Comparison of ENCODE assay signal across 8 mouse cellular contexts in genomic region chr16:35983517-35984101, GRCm38 (mm10). TPM values are rescaled to one million over a fixed set of nuclear protein-coding genes. Genes with fewer than 3 reads are reported as not detected.
DNase-seq lines count a peak whose midpoint lies in the region; ATAC-seq lines count a peak whose summit lies in the region.

No protein-coding gene starts in this region.

- H3K9me3 ChIP-seq in neural tube, embryonic 11.5 days (ENCODE audit: control insufficient read depth, low read length), result no peaks in the 10 kb centered on the region
- no peaks in the 10 kb centered on the region for H3K9me3 ChIP-seq in intestine, embryonic 14.5 days (ENCODE audit: control insufficient read depth, low read length)

- intact Hi-C loops in left cerebral cortex, postnatal 25 days (cut with DNase I), result loop anchor here (2.0 kb wide), 2 partner anchors 57 to 87 kb away; partner anchors contain the start of genes Ccdc58, Fam162a and Wdr5b

- H3K4me3 ChIP-seq in neural tube, embryonic 11.5 days (ENCODE audit: low read depth, low read length), result peak overlapping the region; percentile 61
- peak overlapping the region; percentile 77 for H3K4me3 ChIP-seq in intestine, embryonic 14.5 days (ENCODE audit: low read depth, low read length)

- H3K27me3 ChIP-seq in neural tube, embryonic 11.5 days (ENCODE audit: control insufficient read depth, insufficient read depth, low read length), result no peaks in the 10 kb centered on the region
- H3K27me3 ChIP-seq in intestine, embryonic 14.5 days (replicated peaks; ENCODE audit: control insufficient read depth, insufficient read depth, low read length), result no peaks in the 10 kb centered on the region

- peak overlapping the region; percentile 95 for H3K27ac ChIP-seq in neural tube, embryonic 11.5 days (ENCODE audit: low read depth, low read length)
- H3K27ac ChIP-seq in intestine, embryonic 14.5 days (ENCODE audit: low read depth), result peak overlapping the region; percentile 99

- no peaks in the 10 kb centered on the region for H3K4me1 ChIP-seq in neural tube, embryonic 11.5 days (ENCODE audit: control insufficient read depth, insufficient read depth, low read length)
- H3K4me1 ChIP-seq in intestine, embryonic 14.5 days (replicated peaks; ENCODE audit: control insufficient read depth, insufficient read depth, low read length), result peaks cover 3% of the 10 kb centered on the region; the same call in 1 of the 2 replicates

- under 1% methylated on average over 33 of the region's 86 CpGs for WGBS in neural tube, embryonic 11.5 days
- WGBS in intestine, embryonic 14.5 days, result 0% methylated on average over 67 of the region's 86 CpGs

- H3K36me3 ChIP-seq in neural tube, embryonic 11.5 days (ENCODE audit: control insufficient read depth, insufficient read depth, low read length), result no peaks in the 10 kb centered on the region
- no peaks in the 10 kb centered on the region for H3K36me3 ChIP-seq in intestine, embryonic 14.5 days (ENCODE audit: control insufficient read depth, insufficient read depth, low read length)

- DNase-seq in neural tube, embryonic 11.5 days (ENCODE audit: low spot score), result peak; percentile 66
- DNase-seq in neural tube, embryonic 10.5 days (ENCODE audit: extremely low spot score, low spot score), result no peak
- peak; percentile 64 for DNase-seq in embryo, embryonic 10 days (ENCODE audit: low spot score)
- DNase-seq in gastrocnemius, postnatal 10 days, result peak; percentile 69
- DNase-seq in intestine, embryonic 14.5 days (ENCODE audit: low spot score), result no peak
- DNase-seq in left cerebral cortex, postnatal 25 days (ENCODE audit: low spot score in 2 of 2), result peak; percentile 69 to 89
- DNase-seq in right cerebral cortex, postnatal 4 days, result peak; percentile 70

- ATAC-seq in neural tube, embryonic 11.5 days (ENCODE audit: insufficient read depth, low FRiP score, low TSS enrichment), result peak; percentile 83
- ATAC-seq in intestine, embryonic 14.5 days (replicated peaks; ENCODE audit: low FRiP score, low TSS enrichment, low read depth), result peak; percentile 64
- peak; percentile 60 for ATAC-seq in megakaryocyte-erythroid progenitor cell, adult 5-6 weeks (replicated peaks; ENCODE audit: low FRiP score, low TSS enrichment, poor library complexity, severe bottlenecking)

- H3K9ac ChIP-seq in neural tube, embryonic 11.5 days (ENCODE audit: low read length), result peak overlapping the region; percentile 73
- H3K9ac ChIP-seq in intestine, embryonic 14.5 days (ENCODE audit: low read length), result peak overlapping the region; percentile 87

- H3K4me2 ChIP-seq in neural tube, embryonic 11.5 days (ENCODE audit: low read depth), result peak overlapping the region; percentile 47
- H3K4me2 ChIP-seq in intestine, embryonic 14.5 days (ENCODE audit: low read length), result peak overlapping the region; percentile 84

RNA-seq across cellular contexts. Expression of gene Kpna1, which starts 5.1 kb away (rescaled TPM):
- polyA plus RNA-seq in neural tube, embryonic 11.5 days (2014; fragmentation: Nextera tagmentation; extraction: Ambion mirVana), result 89.7 and 92.5 TPM in 2 replicates
- total RNA-seq in gastrocnemius, postnatal 10 days (2021), result 10 to 100 TPM; 91.4 to 93.6 TPM
- 44.4 and 48.1 TPM in 2 replicates for polyA plus RNA-seq in intestine, embryonic 14.5 days (2014; fragmentation: Nextera tagmentation; extraction: Ambion mirVana)
- 100 to 1,000 TPM; 126 to 145 TPM for total RNA-seq in left cerebral cortex, postnatal 25 days (2021)
- 50.3 and 58.3 TPM in 2 replicates for total RNA-seq in megakaryocyte-erythroid progenitor cell, adult 5-6 weeks (2014; fragmentation: Nextera tagmentation)
- total RNA-seq in megakaryocyte-erythroid progenitor cell, adult 5-6 weeks (2017), result 52.8 and 55.5 TPM in 2 replicates

RNA-seq across cellular contexts. Expression of gene Dtx3l, which starts 44.7 kb away (rescaled TPM):
- polyA plus RNA-seq in neural tube, embryonic 11.5 days (2014; fragmentation: Nextera tagmentation; extraction: Ambion mirVana), result 1.9 and 3.2 TPM in 2 replicates
- 1 to 10 TPM; 4.8 to 5.0 TPM for total RNA-seq in gastrocnemius, postnatal 10 days (2021)
- 8.0 and 8.2 TPM in 2 replicates for polyA plus RNA-seq in intestine, embryonic 14.5 days (2014; fragmentation: Nextera tagmentation; extraction: Ambion mirVana)
- total RNA-seq in left cerebral cortex, postnatal 25 days (2021), result 1 to 10 TPM; 2.9 to 3.5 TPM
- 15.8 and 19.4 TPM in 2 replicates for total RNA-seq in megakaryocyte-erythroid progenitor cell, adult 5-6 weeks (2014; fragmentation: Nextera tagmentation)
- total RNA-seq in megakaryocyte-erythroid progenitor cell, adult 5-6 weeks (2017), result 22.1 and 23.0 TPM in 2 replicates

RNA-seq across cellular contexts. Expression of gene Parp9, which starts 45.3 kb away (rescaled TPM):
- 3.1 and 3.4 TPM in 2 replicates for polyA plus RNA-seq in neural tube, embryonic 11.5 days (2014; fragmentation: Nextera tagmentation; extraction: Ambion mirVana)
- 1 to 10 TPM; 6.2 to 6.8 TPM for total RNA-seq in gastrocnemius, postnatal 10 days (2021)
- 9.3 and 11.0 TPM in 2 replicates for polyA plus RNA-seq in intestine, embryonic 14.5 days (2014; fragmentation: Nextera tagmentation; extraction: Ambion mirVana)
- 1 to 10 TPM; 2.6 TPM for total RNA-seq in left cerebral cortex, postnatal 25 days (2021)
- total RNA-seq in megakaryocyte-erythroid progenitor cell, adult 5-6 weeks (2014; fragmentation: Nextera tagmentation), result 14.8 and 18.1 TPM in 2 replicates
- 28.3 and 40.9 TPM in 2 replicates for total RNA-seq in megakaryocyte-erythroid progenitor cell, adult 5-6 weeks (2017)

RNA-seq across cellular contexts. Expression of gene Wdr5b, which starts 57.4 kb away (rescaled TPM):
- polyA plus RNA-seq in neural tube, embryonic 11.5 days (2014; fragmentation: Nextera tagmentation; extraction: Ambion mirVana), result 10.3 and 11.7 TPM in 2 replicates
- total RNA-seq in gastrocnemius, postnatal 10 days (2021), result 1 to 10 TPM; 3.1 to 4.4 TPM
- 8.5 and 8.7 TPM in 2 replicates for polyA plus RNA-seq in intestine, embryonic 14.5 days (2014; fragmentation: Nextera tagmentation; extraction: Ambion mirVana)
- 1 to 10 TPM; 4.2 to 4.8 TPM for total RNA-seq in left cerebral cortex, postnatal 25 days (2021)
- 6.6 and 8.3 TPM in 2 replicates for total RNA-seq in megakaryocyte-erythroid progenitor cell, adult 5-6 weeks (2014; fragmentation: Nextera tagmentation)
- total RNA-seq in megakaryocyte-erythroid progenitor cell, adult 5-6 weeks (2017), result 9.2 and 9.3 TPM in 2 replicates

Comparison
In these comparisons a context has a peak if more than half of its experiments do, and no peak if none do; other contexts are left out.
1. DNase-seq: peak in neural tube, embryonic 11.5 days (single experiment), embryo, embryonic 10 days (single experiment), gastrocnemius, postnatal 10 days (single experiment), left cerebral cortex, postnatal 25 days (2 of 2) and right cerebral cortex, postnatal 4 days (single experiment); none in neural tube, embryonic 10.5 days (single experiment) and intestine, embryonic 14.5 days (single experiment).
2. Peak in every context shown above with its lines, with median percentiles within 50 percentile points of each other: ATAC-seq.